Comparison of ENCODE assay signal across 1 mouse cellular context in genomic region chrX:37103826-37104225, GRCm38 (mm10).
TF ChIP-seq lines count a peak whose summit lies in the region.

No protein-coding gene starts in this region.

TF ChIP-seq in CH12.LX, 34 proteins besides CTCF, POLR2A, EP300 and RAD21:
- TF ChIP-seq MYC (IDR thresholded peaks at IDR 0.05; ENCODE audit: low read depth, low read length): peak; percentile 64; the same call in 1 of the 2 replicates
- peak; percentile 32 for TF ChIP-seq SMC3 (IDR thresholded peaks at IDR 0.05; ENCODE audit: low read depth, low read length)
- TF ChIP-seq ZKSCAN1 (IDR thresholded peaks at IDR 0.05; ENCODE audit: borderline replicate concordance, low read depth, low read length): no peak
TF ChIP-seq in CH12.LX: peak in this region for 2.
